Mouse (Mus musculus): ENCODE results near the gene Ntan1. TPM values are rescaled to one million over a fixed set of nuclear protein-coding genes. Genes with fewer than 3 reads are reported as not detected.
"Not testable (repeated sequence)": the region's sequence is repeated elsewhere in the genome, so short reads cannot be mapped to it uniquely, and the experiment has no call there.

Ntan1 gene
- total RNA-seq, 2 experiments from 2014 or later = 40.2 to 43.4 TPM

GRCm38 (mm10) chr16:13830444-13830843 is 11.8 kb downstream of the Ntan1 start:
- no peak for DNase-seq (ENCODE audit: low spot score)

GRCm38 (mm10) chr16:13831606-13832005 is 13.0 kb downstream of the Ntan1 start:
- DNase-seq (ENCODE audit: low spot score) = no peak

- no peak for DNase-seq (ENCODE audit: low spot score)
These were observed 15.7 kb downstream of the Ntan1 start for GRCm38 (mm10) chr16:13834382-13834781.

- DNase-seq (ENCODE audit: low spot score) = no peak
These were observed 21.4 kb downstream of the Ntan1 start for GRCm38 (mm10) chr16:13840056-13840455.

- no peak for DNase-seq (ENCODE audit: low spot score)
These were observed 22.3 kb downstream of the Ntan1 start for GRCm38 (mm10) chr16:13840956-13841355.

- DNase-seq (ENCODE audit: low spot score) = no peak
These were observed 26.4 kb downstream of the Ntan1 start for GRCm38 (mm10) chr16:13845031-13845430.

GRCm38 (mm10) chr16:13846675-13847074 is 28.0 kb downstream of the Ntan1 start:
- no peak for DNase-seq (ENCODE audit: low spot score)

- DNase-seq (ENCODE audit: low spot score) = no peak
These were observed 29.7 kb downstream of the Ntan1 start for GRCm38 (mm10) chr16:13848310-13848709.

- no peak for DNase-seq (ENCODE audit: low spot score)
These were observed 32.8 kb downstream of the Ntan1 start for GRCm38 (mm10) chr16:13851446-13851845.

GRCm38 (mm10) chr16:13853886-13854285 is 35.2 kb downstream of the Ntan1 start:
- DNase-seq (ENCODE audit: low spot score) = no peak

GRCm38 (mm10) chr16:13866076-13866475 is 47.4 kb downstream of the Ntan1 start:
- no peak for DNase-seq (ENCODE audit: low spot score)

- DNase-seq (ENCODE audit: low spot score) = no peak
These were observed 48.0 kb downstream of the Ntan1 start for GRCm38 (mm10) chr16:13866616-13867015.

- DNase-seq (ENCODE audit: low spot score) = not testable (repeated sequence)
These were observed 48.8 kb downstream of the Ntan1 start for GRCm38 (mm10) chr16:13867406-13867805.

GRCm38 (mm10) chr16:13867910-13868514 is 49.4 kb downstream of the Ntan1 start:
- no peak for DNase-seq (ENCODE audit: low spot score)

- DNase-seq (ENCODE audit: low spot score) = no peak
These were observed 56.8 kb downstream of the Ntan1 start for GRCm38 (mm10) chr16:13875483-13875882.

GRCm38 (mm10) chr16:13883094-13883774 is 64.6 kb downstream of the Ntan1 start:
- no peak for DNase-seq (ENCODE audit: low spot score)

Small RNA genes lying within 50 kb of the gene (microRNA-seq; reads per million reads assigned to microRNA genes)
- not detected for gene Gm27734

Other genes starting within 250 kb of the Ntan1 start
- gene Parn, start 150.7 kb upstream of the Ntan1 start, total RNA-seq (2021) = 1 to 10 TPM; 6.8 to 7.4 TPM
- 10 to 100 TPM; 33.1 to 33.2 TPM for gene Bfar, start 147.0 kb upstream of the Ntan1 start, total RNA-seq (2021)
- gene 3110001I22Rik, start 146.9 kb upstream of the Ntan1 start, total RNA-seq (2021) = 1 to 10 TPM; 2.3 to 2.7 TPM
- not detected for gene Pla2g10, start 87.9 kb upstream of the Ntan1 start, total RNA-seq (2021)
- 10 to 100 TPM; 33.3 to 36.5 TPM for gene Rrn3, start 38.1 kb upstream of the Ntan1 start, total RNA-seq (2021)
- gene Pdxdc1, start 84.3 kb downstream of the Ntan1 start, total RNA-seq (2021) = 10 to 100 TPM; 46.9 to 51.1 TPM
- under 1 TPM; 0.50 to 0.85 TPM for gene Mpv17l, start 84.3 kb downstream of the Ntan1 start, total RNA-seq (2021)
- not detected for gene 2900011O08Rik, start 167.8 kb downstream of the Ntan1 start, total RNA-seq (2021)
- gene Ifitm7, start 168.0 kb downstream of the Ntan1 start, total RNA-seq (2021) = not detected

All from gastrocnemius, adult 18-20 months (tissue).